Mouse (Mus musculus): ENCODE results near the gene Wwp2. TPM values are rescaled to one million over a fixed set of nuclear protein-coding genes. Genes with fewer than 3 reads are reported as not detected.

Wwp2 gene
- polyA plus RNA-seq (2014; fragmentation: Nextera tagmentation; extraction: Ambion mirVana): 37.1 and 39.8 TPM in 2 replicates

DNA sequence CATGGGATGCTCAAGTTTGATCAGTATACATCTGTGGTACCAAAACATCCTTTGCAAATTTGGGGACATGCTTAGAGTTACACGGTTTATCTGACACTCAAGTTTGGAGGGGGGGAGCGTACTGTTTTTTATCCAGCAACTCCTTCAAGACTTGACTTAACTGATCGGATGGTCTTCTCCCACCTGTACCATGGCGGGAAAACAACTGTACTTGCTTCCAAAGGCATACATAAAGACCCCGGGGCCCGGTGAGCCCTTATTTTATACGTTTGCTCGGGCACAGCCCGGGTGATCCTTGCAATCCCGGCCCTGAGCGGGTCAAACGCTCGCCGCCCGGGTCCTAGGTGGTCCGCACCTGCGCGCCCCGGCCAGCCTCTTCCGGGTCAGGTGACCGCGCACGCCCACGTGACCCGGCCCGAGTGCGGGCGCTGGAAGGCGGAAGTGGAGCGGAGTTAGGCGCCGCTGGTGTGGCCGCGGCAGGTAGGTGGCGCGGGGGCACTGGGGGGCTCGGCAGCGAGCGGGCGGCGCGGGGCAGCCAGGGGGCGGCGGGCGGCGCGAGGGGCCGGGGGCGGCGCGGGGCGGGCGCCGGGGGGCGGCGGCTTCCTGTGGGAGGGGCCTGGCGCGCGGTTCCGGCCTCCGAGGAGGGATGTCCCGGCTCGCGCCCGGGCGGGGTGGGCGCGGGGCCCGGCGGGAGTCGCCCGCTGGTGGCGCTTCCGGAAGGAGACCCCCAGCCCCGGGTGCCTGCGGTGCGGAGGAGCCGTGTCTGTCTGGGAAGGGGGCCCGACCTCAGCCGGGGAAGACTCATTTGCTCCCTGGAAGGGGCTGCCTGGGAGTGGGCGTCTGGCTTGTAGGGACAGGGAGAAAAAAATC is at the start of gene Wwp2:
TSS of gene Wwp2 (plus strand) at position 404 of the 870 bp plus-strand sequence.
- Histone ChIP-seq H3K4me3 (ENCODE audit: low read depth, low read length) (peak within 1 kb of the TSS; percentile 73), H3K4me1 (ENCODE audit: control insufficient read depth, insufficient read depth, low read length) (peaks cover 7% of the 10 kb centered on the region), H3K27ac (ENCODE audit: low read length) (peak within 1 kb of the TSS; percentile 88), H3K4me2 (replicated peaks; ENCODE audit: low read depth, low read length) (peak within 1 kb of the TSS; percentile 78), H3K36me3 (ENCODE audit: control insufficient read depth, insufficient read depth, low read length) (no peaks in the 10 kb centered on the region), H3K9me3 (ENCODE audit: control insufficient read depth, low read depth, low read length) (no peaks in the 10 kb centered on the region), H3K27me3 (ENCODE audit: control insufficient read depth, insufficient read depth, low read length) (no peaks in the 10 kb centered on the region), H3K9ac (replicated peaks; ENCODE audit: low read depth, low read length) (peak within 1 kb of the TSS; percentile 81)
- ATAC-seq (ENCODE audit: insufficient number of reproducible peaks, insufficient read depth, low FRiP score, low read depth): peak; percentile 88
- 1% methylated on average over 76 of the region's 81 CpGs for WGBS

GRCm38 (mm10) chr8:107386642-107387041 is 49.5 kb upstream of the Wwp2 start:
- Histone ChIP-seq H3K9me3 (ENCODE audit: control insufficient read depth, low read depth, low read length) (no peaks in the 10 kb centered on the region), H3K36me3 (ENCODE audit: control insufficient read depth, insufficient read depth, low read length) (no peaks in the 10 kb centered on the region), H3K4me2 (replicated peaks; ENCODE audit: low read depth, low read length) (no peak overlapping the region), H3K27ac (ENCODE audit: low read length) (no peak overlapping the region), H3K27me3 (ENCODE audit: control insufficient read depth, insufficient read depth, low read length) (no peaks in the 10 kb centered on the region), H3K9ac (replicated peaks; ENCODE audit: low read depth, low read length) (no peak overlapping the region), H3K4me1 (ENCODE audit: control insufficient read depth, insufficient read depth, low read length) (no peaks in the 10 kb centered on the region), H3K4me3 (ENCODE audit: low read depth, low read length) (no peak overlapping the region)
- ATAC-seq (ENCODE audit: insufficient number of reproducible peaks, insufficient read depth, low FRiP score, low read depth): no peak
- WGBS: 30% methylated on average over 3 of the region's 3 CpGs

DNA sequence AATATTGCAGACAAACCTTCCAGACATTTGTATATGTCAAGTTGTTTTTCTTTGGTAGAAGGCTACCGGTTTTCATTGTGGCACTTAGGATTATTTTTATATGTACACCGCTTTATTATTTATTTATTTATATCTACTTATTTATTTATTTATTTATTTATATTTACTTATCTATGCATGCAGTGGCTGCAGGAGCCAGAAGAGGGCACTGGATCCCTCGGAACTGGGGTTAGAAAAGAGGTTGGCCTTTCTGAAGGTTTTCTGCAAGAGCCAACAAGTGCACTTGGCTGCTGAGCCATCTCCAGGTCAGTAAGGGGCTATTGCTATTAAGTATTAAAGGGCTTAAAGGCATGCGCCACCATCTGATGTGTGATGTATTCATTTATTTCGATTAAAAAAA is 48.3 kb upstream of the Wwp2 start:
- Histone ChIP-seq H3K4me2 (replicated peaks; ENCODE audit: low read depth, low read length) (no peak overlapping the region), H3K4me3 (ENCODE audit: low read depth, low read length) (no peak overlapping the region), H3K27me3 (ENCODE audit: control insufficient read depth, insufficient read depth, low read length) (no peaks in the 10 kb centered on the region), H3K9ac (replicated peaks; ENCODE audit: low read depth, low read length) (no peak overlapping the region), H3K9me3 (ENCODE audit: control insufficient read depth, low read depth, low read length) (no peaks in the 10 kb centered on the region), H3K36me3 (ENCODE audit: control insufficient read depth, insufficient read depth, low read length) (no peaks in the 10 kb centered on the region), H3K27ac (ENCODE audit: low read length) (no peak overlapping the region), H3K4me1 (ENCODE audit: control insufficient read depth, insufficient read depth, low read length) (no peaks in the 10 kb centered on the region)
- WGBS: 68% methylated on average over 5 of the region's 5 CpGs
- ATAC-seq (ENCODE audit: insufficient number of reproducible peaks, insufficient read depth, low FRiP score, low read depth): no peak

- Histone ChIP-seq H3K36me3 (ENCODE audit: control insufficient read depth, insufficient read depth, low read length) (no peaks in the 10 kb centered on the region), H3K4me1 (ENCODE audit: control insufficient read depth, insufficient read depth, low read length) (no peaks in the 10 kb centered on the region), H3K4me3 (ENCODE audit: low read depth, low read length) (no peak overlapping the region), H3K9ac (replicated peaks; ENCODE audit: low read depth, low read length) (no peak overlapping the region), H3K27me3 (ENCODE audit: control insufficient read depth, insufficient read depth, low read length) (no peaks in the 10 kb centered on the region), H3K4me2 (replicated peaks; ENCODE audit: low read depth, low read length) (no peak overlapping the region), H3K27ac (ENCODE audit: low read length) (no peak overlapping the region), H3K9me3 (ENCODE audit: control insufficient read depth, low read depth, low read length) (no peaks in the 10 kb centered on the region)
- no peak for ATAC-seq (ENCODE audit: insufficient number of reproducible peaks, insufficient read depth, low FRiP score, low read depth)
- WGBS: 59% methylated on average over 8 of the region's 8 CpGs
Measured at GRCm38 (mm10) chr8:107389557-107389956, 46.6 kb upstream of the Wwp2 start.

DNA sequence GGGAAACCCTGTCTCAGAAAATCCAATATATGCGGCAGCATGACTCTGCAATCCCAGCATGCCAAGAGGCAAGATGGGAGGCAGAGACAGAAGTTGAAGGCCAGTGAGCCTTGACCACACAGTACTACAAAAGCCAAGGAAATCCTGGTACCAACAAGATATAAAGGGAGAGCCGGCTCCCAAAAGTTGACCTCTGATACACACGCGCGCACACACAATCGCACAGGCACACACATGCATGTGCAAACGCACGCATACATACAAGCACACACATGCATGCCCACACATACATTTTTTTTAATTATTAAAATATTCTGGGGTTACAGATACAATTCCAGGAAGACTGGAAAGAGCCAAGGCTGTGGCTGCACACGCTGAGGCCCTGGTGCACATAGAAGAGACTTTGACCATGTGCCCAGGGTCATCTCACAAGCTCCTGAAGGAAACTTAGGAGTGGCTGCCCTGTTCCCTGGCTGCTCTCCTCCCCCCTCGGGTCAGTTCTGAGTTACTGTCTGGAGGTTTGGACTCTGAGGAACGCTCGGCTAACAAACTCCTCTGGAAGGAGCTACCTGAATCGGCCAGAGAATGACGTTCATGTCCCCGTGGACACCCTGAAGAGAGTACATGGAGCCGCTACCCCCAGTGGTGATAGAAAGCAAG is 45.6 kb upstream of the Wwp2 start:
- ATAC-seq (ENCODE audit: insufficient number of reproducible peaks, insufficient read depth, low FRiP score, low read depth): no peak
- Histone ChIP-seq H3K4me3 (ENCODE audit: low read depth, low read length) (no peak overlapping the region), H3K9me3 (ENCODE audit: control insufficient read depth, low read depth, low read length) (no peaks in the 10 kb centered on the region), H3K27me3 (ENCODE audit: control insufficient read depth, insufficient read depth, low read length) (no peaks in the 10 kb centered on the region), H3K36me3 (ENCODE audit: control insufficient read depth, insufficient read depth, low read length) (no peaks in the 10 kb centered on the region), H3K27ac (ENCODE audit: low read length) (no peak overlapping the region), H3K9ac (replicated peaks; ENCODE audit: low read depth, low read length) (no peak overlapping the region), H3K4me2 (replicated peaks; ENCODE audit: low read depth, low read length) (no peak overlapping the region), H3K4me1 (ENCODE audit: control insufficient read depth, insufficient read depth, low read length) (no peaks in the 10 kb centered on the region)
- WGBS: 96% methylated on average over 16 of the region's 16 CpGs

DNA sequence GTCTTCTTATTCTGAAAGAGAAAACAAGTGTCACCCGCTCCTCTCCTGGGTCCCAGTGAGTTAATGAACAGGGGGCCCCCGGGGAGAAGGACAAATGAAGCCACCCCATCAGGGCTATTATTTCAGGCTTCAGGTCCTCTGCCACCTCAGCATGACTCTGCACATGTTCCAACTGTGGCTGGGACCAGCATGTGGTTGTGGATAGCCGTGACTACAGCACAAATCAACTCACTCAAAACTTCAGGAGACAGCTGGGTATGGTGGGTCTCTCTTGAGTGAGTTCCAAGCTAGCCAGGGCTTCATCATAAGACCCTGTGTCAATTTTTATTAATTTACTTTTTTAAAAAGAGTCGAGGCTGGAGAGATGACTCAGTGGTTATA is 45.0 kb upstream of the Wwp2 start:
- Histone ChIP-seq H3K4me3 (ENCODE audit: low read depth, low read length) (no peak overlapping the region), H3K4me2 (replicated peaks; ENCODE audit: low read depth, low read length) (no peak overlapping the region), H3K9ac (replicated peaks; ENCODE audit: low read depth, low read length) (no peak overlapping the region), H3K4me1 (ENCODE audit: control insufficient read depth, insufficient read depth, low read length) (no peaks in the 10 kb centered on the region), H3K36me3 (ENCODE audit: control insufficient read depth, insufficient read depth, low read length) (no peaks in the 10 kb centered on the region), H3K27me3 (ENCODE audit: control insufficient read depth, insufficient read depth, low read length) (no peaks in the 10 kb centered on the region), H3K27ac (ENCODE audit: low read length) (no peak overlapping the region), H3K9me3 (ENCODE audit: control insufficient read depth, low read depth, low read length) (no peaks in the 10 kb centered on the region)
- 72% methylated on average over 4 of the region's 4 CpGs for WGBS
- ATAC-seq (ENCODE audit: insufficient number of reproducible peaks, insufficient read depth, low FRiP score, low read depth): no peak

GRCm38 (mm10) chr8:107395397-107395796 is 40.8 kb upstream of the Wwp2 start:
- H3K9ac ChIP-seq (replicated peaks; ENCODE audit: low read depth, low read length): no peak overlapping the region
- no peak overlapping the region for H3K4me3 ChIP-seq (ENCODE audit: low read depth, low read length)
- H3K4me1 ChIP-seq (ENCODE audit: control insufficient read depth, insufficient read depth, low read length): 0 out of 2 replicates have a peak, but pooled peaks cover 4% of the 10 kb centered on the region
- H3K27me3 ChIP-seq (ENCODE audit: control insufficient read depth, insufficient read depth, low read length): no peaks in the 10 kb centered on the region
- no peak overlapping the region for H3K27ac ChIP-seq (ENCODE audit: low read length)
- no peaks in the 10 kb centered on the region for H3K36me3 ChIP-seq (ENCODE audit: control insufficient read depth, insufficient read depth, low read length)
- no peaks in the 10 kb centered on the region for H3K9me3 ChIP-seq (ENCODE audit: control insufficient read depth, low read depth, low read length)
- no peak overlapping the region for H3K4me2 ChIP-seq (replicated peaks; ENCODE audit: low read depth, low read length)
- no peak for ATAC-seq (ENCODE audit: insufficient number of reproducible peaks, insufficient read depth, low FRiP score, low read depth)

DNA sequence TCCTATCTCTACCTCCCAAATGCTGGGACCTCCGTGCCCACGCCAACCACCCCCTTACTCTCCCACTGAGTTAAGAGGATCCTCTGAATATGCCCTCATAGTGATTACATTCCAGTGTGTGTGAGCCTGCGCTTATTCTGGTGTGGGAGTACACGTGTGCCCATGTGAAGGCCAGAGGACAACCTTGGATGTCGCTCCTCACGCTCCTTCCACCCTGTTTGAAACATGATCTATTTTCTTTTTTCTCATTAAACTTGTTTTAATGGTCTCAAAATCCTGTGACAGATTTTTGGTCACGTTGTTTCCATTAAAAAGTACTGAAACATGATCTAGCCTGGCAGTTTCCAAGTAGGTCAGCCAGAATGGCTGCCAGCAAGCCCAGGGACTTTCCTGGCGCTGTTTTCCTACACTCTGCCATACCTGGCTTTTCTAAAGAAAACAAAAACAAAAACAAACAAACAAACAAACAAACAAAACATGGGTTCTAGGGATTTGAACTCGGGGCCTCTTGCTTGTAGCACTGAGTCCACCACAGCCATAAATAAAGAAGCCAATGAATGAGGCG is 40.0 kb upstream of the Wwp2 start:
- no peaks in the 10 kb centered on the region for H3K9me3 ChIP-seq (ENCODE audit: control insufficient read depth, low read depth, low read length)
- H3K27me3 ChIP-seq (ENCODE audit: control insufficient read depth, insufficient read depth, low read length): no peaks in the 10 kb centered on the region
- no peak for ATAC-seq (ENCODE audit: insufficient number of reproducible peaks, insufficient read depth, low FRiP score, low read depth)
- 0 out of 2 replicates have a peak, but pooled peaks cover 4% of the 10 kb centered on the region for H3K4me1 ChIP-seq (ENCODE audit: control insufficient read depth, insufficient read depth, low read length)
- no peak overlapping the region for H3K4me2 ChIP-seq (replicated peaks; ENCODE audit: low read depth, low read length)
- H3K4me3 ChIP-seq (ENCODE audit: low read depth, low read length): no peak overlapping the region
- no peaks in the 10 kb centered on the region for H3K36me3 ChIP-seq (ENCODE audit: control insufficient read depth, insufficient read depth, low read length)
- WGBS: 82% methylated on average over 10 of the region's 10 CpGs
- no peak overlapping the region for H3K27ac ChIP-seq (ENCODE audit: low read length)
- H3K9ac ChIP-seq (replicated peaks; ENCODE audit: low read depth, low read length): no peak overlapping the region

All from stomach, embryonic 14.5 days (tissue).